Mouse (Mus musculus) T-cell, adult 2 months (primary cell): ENCODE measurements at regions not wholly inside any gene's neighbourhood (a gene's known extent, or its start where the extent isn't known, plus 50 kb on each side); places are given as distances from the start of the nearest gene placed in this dataset.
"Not testable (repeated sequence)": the region's sequence is repeated elsewhere in the genome, so short reads cannot be mapped to it uniquely, and the experiment has no call there.

Experiments used
- DNase-seq: peaks from one replicate; pipeline ENCODE4 v3.0.0; 2022; ENCODE audit warnings: low spot score

DNA sequence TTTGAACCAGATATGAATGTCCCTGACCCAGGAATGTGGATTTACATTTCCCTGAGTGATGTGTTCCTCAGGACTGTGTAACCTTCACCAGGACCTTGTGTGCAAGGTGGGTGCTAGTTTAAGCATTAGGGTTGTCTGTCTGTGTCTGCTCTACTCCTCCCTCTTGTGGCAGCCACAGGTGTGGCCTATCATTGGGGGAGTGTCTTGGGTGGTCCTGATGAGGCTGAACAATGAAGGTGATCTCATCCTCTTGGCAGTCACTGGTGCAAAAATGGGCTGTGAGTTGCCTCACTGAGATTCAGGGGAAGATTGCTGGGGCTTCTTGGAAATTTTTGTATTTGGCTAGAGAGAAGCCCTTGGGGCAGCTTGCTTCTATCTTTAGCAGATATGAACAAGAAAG, 179.4 kb upstream of the Ube2e1 start:
- DNase-seq, result peak; percentile 7

GRCm38 (mm10) chr14:18508359-18508647, 176.6 kb upstream of the Ube2e1 start:
- DNase-seq, result no peak

- DNase-seq, result peak; percentile 39
Observed at GRCm38 (mm10) chr14:18507582-18508358, 176.1 kb upstream of the Ube2e1 start.

DNA sequence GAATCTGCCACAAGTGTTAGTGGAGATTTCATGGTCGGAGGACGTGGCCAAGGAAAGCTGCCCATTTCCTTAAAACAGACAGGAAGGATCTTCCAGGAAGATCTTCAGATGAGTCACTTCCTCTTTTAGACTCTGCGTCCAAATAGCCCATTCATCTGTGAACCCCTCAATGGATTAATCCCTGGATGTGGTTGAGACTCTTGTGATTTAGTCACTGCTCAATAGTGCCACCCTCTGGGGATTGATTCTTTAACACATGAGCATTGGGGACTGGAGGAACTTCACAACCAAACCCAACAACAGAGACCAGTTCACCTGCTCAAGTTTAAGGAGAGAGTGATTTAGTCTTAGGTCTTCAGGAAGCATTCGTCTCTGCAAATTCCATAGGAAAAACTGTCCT, 174.5 kb upstream of the Ube2e1 start:
- no peak for DNase-seq

GRCm38 (mm10) chr14:18500249-18500832, 168.7 kb upstream of the Ube2e1 start:
- DNase-seq, result no peak

DNA sequence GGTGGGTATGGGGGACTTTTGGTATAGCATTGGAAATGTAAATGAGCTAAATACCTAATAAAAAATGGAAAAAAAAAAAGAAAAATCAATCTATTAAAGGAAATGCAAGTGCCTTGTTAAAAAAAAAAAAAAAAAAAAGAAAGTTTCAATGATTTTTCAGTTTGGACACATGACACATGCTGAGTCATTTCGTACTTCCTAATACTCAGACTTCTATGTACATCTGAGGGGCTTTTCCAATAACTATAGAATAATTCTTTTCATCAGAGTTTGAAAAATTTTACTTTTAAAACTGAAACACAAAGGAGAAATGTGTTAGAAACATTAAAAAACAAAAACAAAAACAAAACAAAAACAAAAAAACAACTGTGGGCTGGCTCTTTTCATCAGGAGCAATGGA, 162.4 kb upstream of the Ube2e1 start:
- DNase-seq, result no peak

DNA sequence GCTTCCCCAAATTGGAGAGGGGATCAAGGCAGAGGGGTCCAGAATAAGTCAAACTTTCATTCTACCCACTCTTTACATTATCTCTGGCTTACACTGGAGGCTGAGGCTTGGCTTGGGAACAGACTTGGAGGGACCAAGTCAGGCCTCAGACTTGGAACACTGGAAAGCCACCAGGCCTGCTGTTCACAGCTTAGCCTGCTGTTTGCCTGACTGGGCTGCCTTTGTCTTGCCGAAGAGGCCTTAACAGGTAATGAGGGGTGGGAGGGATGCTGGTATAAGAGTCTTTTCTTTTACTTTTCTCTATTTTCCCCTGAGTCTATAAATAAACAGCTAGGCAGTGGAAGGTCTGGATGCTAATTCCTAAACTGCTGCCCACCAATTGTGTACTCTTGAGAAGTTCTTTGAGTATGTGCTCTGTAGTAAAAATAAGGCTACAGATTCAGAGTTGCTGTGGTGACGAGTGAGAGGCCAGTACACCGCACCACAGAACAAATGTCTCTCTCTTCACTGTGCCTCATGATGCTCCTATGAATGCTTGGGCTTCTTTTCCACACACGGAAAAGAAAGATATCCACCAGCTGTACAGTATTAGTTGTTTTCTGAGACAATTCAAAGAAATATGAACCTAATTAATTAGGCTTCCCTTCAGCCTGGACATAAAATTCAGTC, 154.6 kb upstream of the Ube2e1 start:
- DNase-seq, result no peak

DNA sequence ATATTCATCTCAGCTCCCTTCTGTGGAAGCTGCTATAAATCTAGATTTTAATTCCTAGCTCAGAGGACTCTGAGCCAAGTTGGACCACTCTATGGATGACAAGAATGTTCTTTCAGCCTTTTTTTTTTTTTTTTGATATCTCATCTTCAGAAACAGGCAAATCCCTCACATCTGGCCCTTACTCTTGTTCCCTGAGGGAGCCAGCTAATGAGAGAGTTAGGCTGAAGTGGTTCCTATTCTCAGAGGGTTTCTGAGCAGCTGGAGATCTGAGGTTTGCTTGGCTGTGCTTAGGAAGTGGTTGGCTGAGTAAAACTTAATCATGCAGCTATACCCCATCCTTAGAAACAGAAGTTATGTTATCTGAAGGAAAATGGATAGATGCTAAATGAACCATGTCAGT, 153.9 kb upstream of the Ube2e1 start:
- DNase-seq, result no peak

DNA sequence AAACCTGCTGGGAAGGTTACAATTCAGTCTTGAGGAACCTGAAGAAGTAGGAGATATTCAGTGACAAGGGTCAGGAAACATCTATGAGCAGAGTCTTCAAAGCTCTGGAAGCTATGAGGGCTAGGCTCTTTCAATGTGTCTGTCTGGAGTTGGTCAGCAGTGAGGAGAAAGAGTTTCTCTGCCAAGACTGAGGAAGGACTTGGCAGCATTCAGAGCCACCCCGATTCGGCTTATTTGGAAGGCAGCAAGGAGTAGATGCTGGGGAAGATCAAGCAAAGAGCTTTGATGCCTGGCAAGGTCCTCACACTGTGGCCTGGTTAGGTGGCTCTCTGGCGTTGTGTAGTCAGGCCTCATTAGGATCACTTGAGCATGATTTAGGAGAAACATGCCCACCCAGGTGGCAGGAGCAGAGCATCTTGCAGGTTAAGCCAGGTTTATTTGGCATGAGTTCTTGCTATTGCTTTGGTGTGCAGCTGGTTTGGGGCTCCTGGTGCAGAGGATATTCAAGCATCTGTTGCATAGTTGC, 145.2 kb upstream of the Ube2e1 start:
- DNase-seq, result no peak

GRCm38 (mm10) chr14:18468611-18469010, 137.0 kb upstream of the Ube2e1 start:
- no peak for DNase-seq

DNA sequence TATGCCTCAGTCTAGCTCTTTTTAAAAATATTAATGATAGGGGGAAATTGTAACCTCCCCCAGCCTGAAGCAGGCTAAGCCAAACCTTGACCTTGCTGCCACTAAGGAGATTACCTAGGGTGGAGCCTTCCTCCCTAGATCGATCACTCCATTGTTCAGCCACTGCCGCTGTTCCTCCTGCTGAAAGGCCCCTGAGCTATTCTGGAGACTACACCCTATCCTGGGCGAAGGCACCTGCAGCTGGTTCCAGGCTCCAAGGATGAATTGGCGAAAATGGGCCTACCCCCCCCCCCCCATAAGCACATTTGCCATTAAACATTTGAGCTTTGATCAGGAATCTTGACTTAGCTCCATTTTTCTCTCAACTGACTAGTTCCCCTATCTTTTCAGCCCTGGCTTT, 135.2 kb upstream of the Ube2e1 start:
- DNase-seq, result not testable (repeated sequence)

DNA sequence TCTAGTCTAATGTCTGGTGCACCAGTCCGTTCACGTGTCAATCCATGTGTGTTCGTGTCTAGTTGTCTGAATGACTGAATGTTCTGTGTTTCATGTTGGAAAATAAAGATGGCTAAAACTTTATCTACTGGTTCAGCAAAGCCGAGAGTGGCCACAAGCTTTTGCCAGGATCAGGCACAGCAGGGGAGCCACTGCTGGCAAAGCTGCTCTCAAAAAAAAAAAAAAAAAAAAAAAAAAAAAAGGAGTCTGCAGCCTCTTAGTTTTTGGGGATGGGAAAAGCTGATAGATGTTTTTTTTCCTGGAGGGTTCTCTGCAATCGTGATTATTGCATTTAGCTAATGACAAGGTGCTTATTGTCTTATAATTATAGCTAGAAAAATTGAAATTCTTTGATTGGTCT, 132.5 kb upstream of the Ube2e1 start:
- DNase-seq, result not testable (repeated sequence)

DNA sequence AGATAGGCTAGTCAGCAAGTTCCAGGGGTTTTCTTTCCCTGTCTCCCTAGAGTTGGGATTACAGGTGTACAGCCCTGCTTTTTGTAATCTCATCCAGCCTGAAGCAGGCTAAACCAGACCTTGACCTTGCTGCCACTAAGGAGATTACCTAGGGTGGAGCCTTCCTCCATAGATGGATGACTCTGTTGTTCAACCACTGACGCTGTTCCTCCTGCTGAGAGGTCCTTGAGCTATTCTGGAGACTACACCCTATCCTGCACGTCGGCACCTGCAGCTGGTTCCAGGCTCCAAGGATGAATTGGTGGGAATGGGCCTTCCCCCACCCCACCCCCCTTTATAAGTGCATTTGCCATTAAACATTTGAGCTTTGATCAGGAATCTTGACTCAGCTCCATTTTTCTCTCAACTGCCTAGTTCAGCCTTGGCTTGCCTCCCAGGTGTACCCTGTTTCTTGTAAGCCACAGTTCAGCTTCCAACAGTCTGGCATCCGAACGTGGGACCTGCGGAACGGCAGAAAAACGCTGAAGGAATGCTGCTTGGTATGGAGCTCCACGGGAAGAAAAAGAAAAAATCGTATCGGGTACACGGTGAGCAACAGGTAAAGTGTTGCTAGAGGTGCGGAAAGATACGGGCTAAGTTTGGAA, 131.7 kb upstream of the Ube2e1 start:
- DNase-seq, result no peak

- no peak for DNase-seq
Observed at GRCm38 (mm10) chr14:18462381-18462780, 130.7 kb upstream of the Ube2e1 start.

DNA sequence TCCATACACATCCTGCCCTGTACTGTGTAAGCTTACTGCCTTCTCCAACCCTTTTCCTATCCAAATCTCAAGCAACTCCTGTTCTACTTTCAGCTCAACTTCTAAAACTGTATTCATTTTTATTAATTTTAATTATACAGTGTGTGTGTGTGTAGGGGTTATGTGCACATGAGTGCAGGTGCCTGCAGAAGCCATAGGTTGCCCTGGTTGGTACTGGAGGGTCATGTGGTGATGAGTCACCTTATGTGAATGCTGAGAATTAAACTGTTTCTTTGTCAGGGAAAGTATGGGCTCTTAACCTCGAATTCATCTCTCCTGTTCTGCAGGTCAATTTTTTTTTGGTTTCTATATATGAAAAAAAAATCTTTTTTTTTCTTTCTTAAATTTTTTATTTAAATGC, 117.0 kb upstream of the Ube2e1 start:
- no peak for DNase-seq

DNA sequence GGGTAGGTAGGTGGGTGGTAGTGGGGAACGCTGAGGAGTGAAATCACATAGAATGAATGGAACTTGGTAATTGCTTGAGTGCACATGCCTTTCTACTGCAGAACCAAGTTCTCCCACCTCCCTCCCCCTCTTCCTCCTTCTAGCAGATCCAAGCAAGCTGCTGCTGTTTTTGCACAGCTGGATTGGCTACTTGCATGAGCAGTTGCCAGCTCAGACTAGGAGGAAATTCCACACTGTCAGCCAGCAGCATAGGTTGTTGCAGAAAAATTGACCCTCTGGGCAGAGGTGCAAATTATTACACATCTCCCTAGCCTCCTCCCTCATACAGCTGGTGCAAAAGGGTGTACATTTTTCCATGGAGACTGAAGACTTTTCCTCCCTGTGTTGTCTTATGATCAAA, 112.8 kb upstream of the Ube2e1 start:
- no peak for DNase-seq

GRCm38 (mm10) chr14:18428968-18429367, 97.3 kb upstream of the Ube2e1 start:
- DNase-seq, result not testable (repeated sequence)

DNA sequence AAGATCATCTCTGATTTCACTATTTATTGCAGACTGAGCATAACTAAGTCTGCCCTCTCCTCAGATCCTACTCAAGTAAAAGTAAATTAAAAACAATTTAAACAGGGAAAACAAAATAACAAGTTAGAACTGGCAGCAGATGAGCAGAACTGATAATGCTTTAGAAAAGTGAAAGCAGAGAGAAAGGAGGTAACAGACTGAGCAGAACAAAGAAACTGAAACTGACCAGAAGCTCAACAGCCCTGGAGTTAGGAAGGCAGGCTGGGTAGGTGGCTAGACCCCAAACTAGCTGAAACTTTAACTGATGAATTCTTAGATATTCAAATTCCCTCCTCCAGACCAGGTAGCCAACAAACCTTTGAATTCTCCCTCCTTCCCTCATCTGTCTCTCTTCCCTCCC, 94.2 kb upstream of the Ube2e1 start:
- DNase-seq, result no peak

- no peak for DNase-seq
Observed at GRCm38 (mm10) chr14:18416839-18417238, 85.2 kb upstream of the Ube2e1 start.

- DNase-seq, result no peak
Observed at GRCm38 (mm10) chr14:18416319-18416718, 84.7 kb upstream of the Ube2e1 start.

DNA sequence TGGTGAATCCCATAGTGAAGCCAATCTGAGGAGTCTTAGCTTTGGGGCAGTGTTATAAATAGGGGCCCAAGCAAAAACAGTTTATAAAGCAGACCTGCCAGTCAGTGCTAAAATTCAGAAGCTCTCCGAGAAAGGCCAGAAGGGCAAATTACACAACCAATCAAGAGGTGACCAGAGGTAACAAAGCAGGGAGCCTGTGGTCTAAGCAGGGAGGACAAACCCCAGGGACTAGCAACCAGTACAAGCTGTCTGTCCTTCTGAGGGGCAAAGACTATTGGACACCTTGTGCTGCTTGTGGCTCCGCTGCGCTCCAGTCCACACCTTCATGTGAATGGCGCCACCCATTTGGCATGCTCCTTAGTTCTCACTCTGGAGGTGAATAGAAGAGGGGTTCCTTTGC, 67.3 kb upstream of the Ube2e1 start:
- no peak for DNase-seq

DNA sequence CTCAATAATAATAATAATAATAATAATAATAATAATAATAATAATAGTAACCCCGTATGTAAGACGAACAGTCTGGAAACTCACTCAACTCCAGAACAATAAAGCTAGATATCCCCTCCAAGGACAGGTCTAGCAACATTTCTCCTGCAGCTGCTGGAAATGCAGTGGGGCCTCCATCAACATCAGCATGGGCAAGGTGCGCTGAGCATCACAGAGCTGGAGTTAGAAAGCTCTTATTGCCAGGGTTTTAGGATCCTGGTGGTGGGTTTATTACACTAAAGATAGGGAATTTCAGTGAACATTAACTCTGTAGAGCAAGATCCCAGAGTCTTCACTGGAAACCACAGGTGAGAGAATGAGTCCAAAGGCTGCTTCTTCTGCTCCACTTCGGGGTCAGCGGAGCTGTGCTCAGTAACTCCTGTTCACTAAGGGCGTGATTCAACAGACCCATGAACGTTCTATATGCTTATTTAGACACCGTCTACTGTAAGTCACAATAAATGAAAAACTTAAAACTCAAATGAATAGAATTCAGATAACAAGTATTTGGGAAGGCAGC, 64.6 kb upstream of the Ube2e1 start:
- DNase-seq, result no peak
